ENCODE assay signal across 8 mouse cellular contexts in genomic region chrX:9271947-9272459, GRCm38 (mm10). TPM values are rescaled to one million over a fixed set of nuclear protein-coding genes. Genes with fewer than 3 reads are reported as not detected.
DNase-seq lines count a peak whose midpoint lies in the region; ATAC-seq and TF ChIP-seq lines count a peak whose summit lies in the region.

No protein-coding gene starts in this region.

- H3K27me3 ChIP-seq in hindbrain, postnatal 0 days (ENCODE audit: insufficient read depth, low read length), result no peaks in the 10 kb centered on the region
- H3K27me3 ChIP-seq in midbrain, postnatal 0 days (ENCODE audit: insufficient read depth, low read length), result no peaks in the 10 kb centered on the region

- TF ChIP-seq CTCF in layer of hippocampus, adult 2 months (conservative IDR thresholded peaks at IDR 0.05), result no peak
- TF ChIP-seq CTCF in cortical plate, adult 2 months (IDR thresholded peaks at IDR 0.05; ENCODE audit: extremely low read depth, insufficient read depth, low read length), result no peak
- no peak for TF ChIP-seq CTCF in hindbrain, postnatal 0 days (IDR thresholded peaks at IDR 0.05; ENCODE audit: low read depth)
- no peak for TF ChIP-seq CTCF in midbrain, postnatal 0 days (IDR thresholded peaks at IDR 0.05)

- 37% methylated on average over 8 of the region's 8 CpGs for WGBS in hindbrain, postnatal 0 days
- WGBS in midbrain, postnatal 0 days, result 25% methylated on average over 8 of the region's 8 CpGs

- peak overlapping the region; percentile 67 for H3K4me3 ChIP-seq in layer of hippocampus, adult 2 months
- peak overlapping the region; percentile 56 for H3K4me3 ChIP-seq in cortical plate, adult 2 months (ENCODE audit: insufficient read depth, low read length)
- peak overlapping the region; percentile 51 for H3K4me3 ChIP-seq in hindbrain, postnatal 0 days (ENCODE audit: low read length)
- H3K4me3 ChIP-seq in midbrain, postnatal 0 days (ENCODE audit: low read depth, low read length), result peak overlapping the region; percentile 49

- H3K27ac ChIP-seq in layer of hippocampus, adult 2 months, result peak overlapping the region; percentile 86
- H3K27ac ChIP-seq in cortical plate, adult 2 months (ENCODE audit: insufficient read depth, low read length), result no peak overlapping the region
- H3K27ac ChIP-seq in hindbrain, postnatal 0 days, result no peak overlapping the region
- H3K27ac ChIP-seq in midbrain, postnatal 0 days (ENCODE audit: low read depth, low read length), result no peak overlapping the region

- H3K4me1 ChIP-seq in cortical plate, adult 2 months (ENCODE audit: control insufficient read depth, insufficient read depth, low read length), result no peaks in the 10 kb centered on the region
- no peaks in the 10 kb centered on the region for H3K4me1 ChIP-seq in hindbrain, postnatal 0 days (ENCODE audit: insufficient read depth, low read length)
- no peaks in the 10 kb centered on the region for H3K4me1 ChIP-seq in midbrain, postnatal 0 days (ENCODE audit: insufficient read depth, low read length)

- no peak overlapping the region for H3K9ac ChIP-seq in hindbrain, postnatal 0 days (replicated peaks; ENCODE audit: low read length)
- H3K9ac ChIP-seq in midbrain, postnatal 0 days (replicated peaks; ENCODE audit: low read length, poor library complexity, severe bottlenecking), result no peak overlapping the region

- H3K9me3 ChIP-seq in hindbrain, postnatal 0 days (ENCODE audit: low read length), result no peaks in the 10 kb centered on the region
- H3K9me3 ChIP-seq in midbrain, postnatal 0 days (ENCODE audit: low read length), result no peaks in the 10 kb centered on the region

- peak overlapping the region; percentile 52 for H3K4me2 ChIP-seq in hindbrain, postnatal 0 days (ENCODE audit: low read depth, low read length)
- H3K4me2 ChIP-seq in midbrain, postnatal 0 days (ENCODE audit: low read depth, low read length, poor library complexity, severe bottlenecking), result peak overlapping the region; percentile 49

- TF ChIP-seq POLR2A in cortical plate, adult 2 months (IDR thresholded peaks at IDR 0.05; ENCODE audit: extremely low read depth, insufficient read depth, low read length), result no peak

- no peak for DNase-seq in layer of hippocampus, adult 2 months (ENCODE audit: low spot score in 2 of 2)
- no peak for DNase-seq in layer of hippocampus, adult 8-10 months (ENCODE audit: low spot score in 2 of 2)
- DNase-seq in hindbrain, postnatal 0 days (ENCODE audit: low spot score), result no peak
- no peak for DNase-seq in midbrain, postnatal 0 days (ENCODE audit: low spot score)
- no peak for DNase-seq in cerebellum, postnatal 14 days
- DNase-seq in adrenal gland, postnatal 4 days (ENCODE audit: low spot score in 2 of 2), result no peak
- no peak for DNase-seq in thymus, postnatal 14 days

- H3K36me3 ChIP-seq in hindbrain, postnatal 0 days (ENCODE audit: insufficient read depth, low read length), result no peaks in the 10 kb centered on the region
- no peaks in the 10 kb centered on the region for H3K36me3 ChIP-seq in midbrain, postnatal 0 days (ENCODE audit: insufficient read depth, low read length)

- peak; percentile 30; the same call in 1 of the 2 replicates for ATAC-seq in hindbrain, postnatal 0 days
- no peak for ATAC-seq in midbrain, postnatal 0 days (ENCODE audit: low FRiP score)

RNA-seq across cellular contexts. Expression of gene Xk, which starts 0.6 kb away (rescaled TPM):
- total RNA-seq in layer of hippocampus, adult 2 months (2021), result 10 to 100 TPM; 13.7 to 17.0 TPM
- total RNA-seq in layer of hippocampus, adult 8-10 months (2022), result 10 to 100 TPM; 12.5 to 19.7 (median 14.9) TPM
- polyA plus RNA-seq in cortical plate, adult 2 months (2012; rRNA removed), result 8.7 TPM in 2 replicates
- total RNA-seq in hindbrain, postnatal 0 days (2014; rRNA removed), result 6.6 and 6.7 TPM in 2 replicates
- 3.7 and 4.6 TPM in 2 replicates for polyA plus RNA-seq in hindbrain, postnatal 0 days (2015; fragmentation: Nextera tagmentation; extraction: Ambion mirVana)
- 7.2 and 9.6 TPM in 2 replicates for total RNA-seq in midbrain, postnatal 0 days (2014; rRNA removed)
- 3.8 and 4.6 TPM in 2 replicates for polyA plus RNA-seq in midbrain, postnatal 0 days (2015; fragmentation: Nextera tagmentation; extraction: Ambion mirVana)
- 1 to 10 TPM; 3.0 to 3.4 TPM for total RNA-seq in adrenal gland, postnatal 4 days (2021)

RNA-seq across cellular contexts. Expression of gene H2al1m, which starts 11.6 kb away (rescaled TPM):
- not detected for total RNA-seq in layer of hippocampus, adult 2 months (2021)
- total RNA-seq in layer of hippocampus, adult 8-10 months (2022), result under 1 TPM in 2 of 4 experiments, not detected in 2; 0.68 to 0.93 TPM
- 0.40 and 0.42 TPM in 2 replicates for polyA plus RNA-seq in cortical plate, adult 2 months (2012; rRNA removed)
- not detected in 2 replicates for total RNA-seq in hindbrain, postnatal 0 days (2014; rRNA removed)
- polyA plus RNA-seq in hindbrain, postnatal 0 days (2015; fragmentation: Nextera tagmentation; extraction: Ambion mirVana), result not detected in 2 replicates
- total RNA-seq in midbrain, postnatal 0 days (2014; rRNA removed), result not detected in 2 replicates
- polyA plus RNA-seq in midbrain, postnatal 0 days (2015; fragmentation: Nextera tagmentation; extraction: Ambion mirVana), result not detected in 2 replicates
- total RNA-seq in adrenal gland, postnatal 4 days (2021), result 1 to 10 TPM in 1 of 2 experiments, not detected in 1; 1.1 TPM

RNA-seq across cellular contexts. Expression of gene Gm14862, which starts 15.3 kb away (rescaled TPM):
- total RNA-seq in layer of hippocampus, adult 2 months (2021), result not detected
- total RNA-seq in layer of hippocampus, adult 8-10 months (2022), result not detected
- not detected in 2 replicates for polyA plus RNA-seq in cortical plate, adult 2 months (2012; rRNA removed)
- not detected in 2 replicates for total RNA-seq in hindbrain, postnatal 0 days (2014; rRNA removed)
- polyA plus RNA-seq in hindbrain, postnatal 0 days (2015; fragmentation: Nextera tagmentation; extraction: Ambion mirVana), result not detected in 2 replicates
- not detected in 2 replicates for total RNA-seq in midbrain, postnatal 0 days (2014; rRNA removed)
- not detected in 2 replicates for polyA plus RNA-seq in midbrain, postnatal 0 days (2015; fragmentation: Nextera tagmentation; extraction: Ambion mirVana)
- not detected for total RNA-seq in adrenal gland, postnatal 4 days (2021)
